Mouse (Mus musculus) hindbrain, embryonic 16.5 days (tissue): ENCODE measurements around the gene Pibf1. TPM values are rescaled to one million over a fixed set of nuclear protein-coding genes. Genes with fewer than 3 reads are reported as not detected.

Experiments
- ATAC-seq: fragments of 200-750 bp; cut with Nextera tagmentation; 2 replicates; pipeline ENCODE4 v1.8.0; 2017; ENCODE audit warnings: moderate TSS enrichment, moderate library complexity
- H3K27ac ChIP-seq: fragments of 300-500 bp; sonication (generic); 2 replicates; pipeline ENCODE4 v1.5.1; 2014; ENCODE audit warnings: low read depth, mild to moderate bottlenecking, control low read depth, low read length, moderate library complexity
- H3K27me3 ChIP-seq: fragments of 300-500 bp; sonication (generic); replicated peaks from 2 replicates; pipeline ENCODE4 v1.6.1; 2014; ENCODE audit warnings: low read length; ENCODE audit not compliant: control insufficient read depth, insufficient read depth
- H3K36me3 ChIP-seq: fragments of 300-500 bp; sonication (generic); 2 replicates; pipeline ENCODE4 v1.6.1; 2014; ENCODE audit warnings: mild to moderate bottlenecking, low read length, moderate library complexity, mixed read lengths; ENCODE audit not compliant: control insufficient read depth, insufficient read depth
- H3K4me1 ChIP-seq: fragments of 300-500 bp; sonication (generic); 2 replicates; pipeline ENCODE4 v1.6.1; 2014; ENCODE audit warnings: low read depth, low read length; ENCODE audit not compliant: control insufficient read depth, insufficient read depth
- H3K4me2 ChIP-seq: fragments of 300-500 bp; sonication (generic); 2 replicates; pipeline ENCODE4 v1.6.1; 2014; ENCODE audit warnings: mild to moderate bottlenecking, low read length, control low read depth, moderate library complexity
- H3K4me3 ChIP-seq: fragments of 300-500 bp; sonication (generic); 2 replicates; pipeline ENCODE4 v1.5.1; 2014; ENCODE audit warnings: mild to moderate bottlenecking, low read length, control low read depth, moderate library complexity
- H3K9ac ChIP-seq: fragments of 300-500 bp; sonication (generic); 2 replicates; pipeline ENCODE4 v1.6.1; 2014; ENCODE audit warnings: low read depth, mild to moderate bottlenecking, control low read depth, low read length, moderate library complexity
- H3K9me3 ChIP-seq: fragments of 300-500 bp; sonication (generic); 2 replicates; pipeline ENCODE4 v1.6.1; 2014; ENCODE audit warnings: mild to moderate bottlenecking, low read length, moderate library complexity; ENCODE audit not compliant: control insufficient read depth
- WGBS: fragments of 180-500 bp; shearing (Covaris S2); extraction: QIAGEN DNeasy Blood & Tissue Kit; methylation state at CpG from one replicate; pipeline ENCODE4 v1.1.7; 2014; 5-methylcytosine and 5-hydroxymethylcytosine counted together
- polyA plus RNA-seq: library from polyadenylated mRNA; unstranded; fragments of >200 nt; fragmentation: Nextera tagmentation; extraction: Ambion mirVana; gene quantifications from 2 replicates; pipeline ENCODE4 v1.2.1, GENCODE M21; 2015

Pibf1 gene
- polyA plus RNA-seq, 1 experiment from 2014 or later: 17.0 TPM

GRCm38 (mm10) chr14:99134048-99134447, 34.8 kb downstream of the Pibf1 start:
- Histone ChIP-seq H3K4me2 (no peak overlapping the region), H3K4me3 (no peak overlapping the region), H3K27me3 (no peaks in the 10 kb centered on the region), H3K27ac (no peak overlapping the region), H3K4me1 (no peaks in the 10 kb centered on the region), H3K36me3 (peaks cover 7% of the 10 kb centered on the region), H3K9ac (no peak overlapping the region), H3K9me3 (no peaks in the 10 kb centered on the region)
- 94% methylated on average over 2 of the region's 2 CpGs for WGBS
- ATAC-seq: no peak

GRCm38 (mm10) chr14:99135761-99136160, 36.5 kb downstream of the Pibf1 start:
- Histone ChIP-seq H3K4me3 (no peak overlapping the region), H3K4me2 (no peak overlapping the region), H3K27ac (no peak overlapping the region), H3K4me1 (no peaks in the 10 kb centered on the region), H3K9me3 (no peaks in the 10 kb centered on the region), H3K36me3 (peaks cover 9% of the 10 kb centered on the region), H3K27me3 (no peaks in the 10 kb centered on the region), H3K9ac (no peak overlapping the region)
- ATAC-seq: no peak
- 83% methylated on average over 9 of the region's 9 CpGs for WGBS

GRCm38 (mm10) chr14:99136297-99136696, 37.1 kb downstream of the Pibf1 start:
- H3K36me3 ChIP-seq: peaks cover 9% of the 10 kb centered on the region
- no peak overlapping the region for H3K9ac ChIP-seq
- no peaks in the 10 kb centered on the region for H3K4me1 ChIP-seq
- ATAC-seq: no peak
- no peak overlapping the region for H3K4me3 ChIP-seq
- H3K4me2 ChIP-seq: no peak overlapping the region
- H3K27me3 ChIP-seq: no peaks in the 10 kb centered on the region
- no peak overlapping the region for H3K27ac ChIP-seq
- WGBS: 96% methylated on average over 16 of the region's 16 CpGs
- H3K9me3 ChIP-seq: no peaks in the 10 kb centered on the region

- no peaks in the 10 kb centered on the region for H3K27me3 ChIP-seq
- no peak overlapping the region for H3K4me2 ChIP-seq
- no peaks in the 10 kb centered on the region for H3K9me3 ChIP-seq
- no peak overlapping the region for H3K27ac ChIP-seq
- no peak overlapping the region for H3K4me3 ChIP-seq
- ATAC-seq: no peak
- no peaks in the 10 kb centered on the region for H3K4me1 ChIP-seq
- WGBS: 91% methylated on average over 2 of the region's 2 CpGs
- no peak overlapping the region for H3K9ac ChIP-seq
- H3K36me3 ChIP-seq: peaks cover 11% of the 10 kb centered on the region
Observed at GRCm38 (mm10) chr14:99140036-99140435, 40.8 kb downstream of the Pibf1 start.

- Histone ChIP-seq H3K4me1 (no peaks in the 10 kb centered on the region), H3K36me3 (peaks cover 6% of the 10 kb centered on the region), H3K9me3 (no peaks in the 10 kb centered on the region), H3K27ac (no peak overlapping the region), H3K4me2 (no peak overlapping the region), H3K9ac (no peak overlapping the region), H3K27me3 (no peaks in the 10 kb centered on the region), H3K4me3 (no peak overlapping the region)
- 18% methylated on average over 15 of the region's 15 CpGs for WGBS
- ATAC-seq: peak; percentile 95
Observed at GRCm38 (mm10) chr14:99141786-99142633, 42.8 kb downstream of the Pibf1 start.

- H3K27ac ChIP-seq: no peak overlapping the region
- no peaks in the 10 kb centered on the region for H3K27me3 ChIP-seq
- no peak overlapping the region for H3K4me2 ChIP-seq
- no peak for ATAC-seq
- no peak overlapping the region for H3K9ac ChIP-seq
- no peak overlapping the region for H3K4me3 ChIP-seq
- 37% methylated on average over 1 of the region's 1 CpGs for WGBS
- no peaks in the 10 kb centered on the region for H3K9me3 ChIP-seq
- 0 out of 2 replicates have a peak, but pooled peaks cover 2% of the 10 kb centered on the region for H3K36me3 ChIP-seq
- H3K4me1 ChIP-seq: no peaks in the 10 kb centered on the region
Observed at GRCm38 (mm10) chr14:99146841-99147240, 47.6 kb downstream of the Pibf1 start.

- Histone ChIP-seq H3K9ac (no peak overlapping the region), H3K9me3 (no peaks in the 10 kb centered on the region), H3K36me3 (peaks cover 4% of the 10 kb centered on the region; the same call in 1 of the 2 replicates), H3K4me2 (no peak overlapping the region), H3K4me3 (no peak overlapping the region), H3K27ac (no peak overlapping the region), H3K27me3 (no peaks in the 10 kb centered on the region), H3K4me1 (no peaks in the 10 kb centered on the region)
- no peak for ATAC-seq
- WGBS: 92% methylated on average over 4 of the region's 4 CpGs
Observed at GRCm38 (mm10) chr14:99152683-99153082, 53.5 kb downstream of the Pibf1 start.

- Histone ChIP-seq H3K36me3 (peaks cover 4% of the 10 kb centered on the region; the same call in 1 of the 2 replicates), H3K27ac (no peak overlapping the region), H3K4me3 (no peak overlapping the region), H3K4me2 (no peak overlapping the region), H3K27me3 (no peaks in the 10 kb centered on the region), H3K4me1 (no peaks in the 10 kb centered on the region), H3K9ac (no peak overlapping the region), H3K9me3 (no peaks in the 10 kb centered on the region)
- 41% methylated on average over 6 of the region's 6 CpGs for whole genome bisulfite sequencing
- ATAC-seq: peak; percentile 77
Observed at GRCm38 (mm10) chr14:99159940-99160339, 60.7 kb downstream of the Pibf1 start.

- no peak overlapping the region for H3K4me2 ChIP-seq
- H3K4me3 ChIP-seq: no peak overlapping the region
- no peak overlapping the region for H3K27ac ChIP-seq
- WGBS: 93% methylated on average over 3 of the region's 3 CpGs
- H3K36me3 ChIP-seq: no peaks in the 10 kb centered on the region
- no peaks in the 10 kb centered on the region for H3K4me1 ChIP-seq
- no peaks in the 10 kb centered on the region for H3K9me3 ChIP-seq
- no peak for ATAC-seq
- no peaks in the 10 kb centered on the region for H3K27me3 ChIP-seq
- no peak overlapping the region for H3K9ac ChIP-seq
Observed at GRCm38 (mm10) chr14:99163051-99163450, 63.8 kb downstream of the Pibf1 start.
